Mouse (Mus musculus) E14TG2a.4 (cell line): Measurements from ENCODE around the gene Plcb4.

Experiments used
- CTCF ChIP-seq: conservative IDR thresholded peaks from 2 replicates; pipeline ENCODE4 v1.5.1; 2014; ENCODE audit warnings: low read length
- NANOG ChIP-seq: IDR thresholded peaks from 2 replicates; pipeline ENCODE4 v1.6.1; 2014; ENCODE audit warnings: borderline replicate concordance, low read length, mixed read lengths

DNA sequence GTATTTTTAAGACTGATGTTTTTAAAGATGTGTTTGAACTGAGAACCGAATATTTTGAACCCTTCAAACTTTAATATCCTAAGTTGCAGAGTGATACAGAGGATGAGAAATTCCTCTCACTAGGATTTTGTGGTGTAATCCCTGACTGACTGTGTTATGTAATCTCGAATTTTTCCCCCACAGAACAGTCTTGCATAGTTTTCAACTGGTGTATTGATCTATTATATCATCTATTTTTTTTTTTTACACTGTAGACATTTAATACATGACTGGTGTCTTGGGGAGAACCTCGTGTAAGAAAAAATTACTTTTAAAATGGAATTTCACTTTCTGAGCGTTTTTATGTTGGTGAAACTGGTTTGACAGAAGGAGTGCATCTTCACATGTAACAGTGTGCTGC is 2.0 kb downstream of the Plcb4 start:
- TF ChIP-seq CTCF (no peak), NANOG (no peak)
